Mouse (Mus musculus): Measurements from ENCODE around the gene Man1c1.
A peak's percentile ranks its signal among the peaks of the same experiment; 100 is the strongest.

Gene Man1c1

GRCm38 (mm10) chr4:134634001-134634400, 70.1 kb downstream of the Man1c1 start:
- no peak for DNase-seq

- DNase-seq = peak; percentile 99
These were observed 71.9 kb downstream of the Man1c1 start for GRCm38 (mm10) chr4:134632131-134632711.

GRCm38 (mm10) chr4:134631471-134632130, 72.5 kb downstream of the Man1c1 start:
- peak; percentile 96 for DNase-seq

GRCm38 (mm10) chr4:134628575-134629384, 75.3 kb downstream of the Man1c1 start:
- peak; percentile 98 for DNase-seq

GRCm38 (mm10) chr4:134628058-134628457, 76.0 kb downstream of the Man1c1 start:
- peak; percentile 99 for DNase-seq

- DNase-seq = peak; percentile 92
These were observed 77.2 kb downstream of the Man1c1 start for GRCm38 (mm10) chr4:134626883-134627282.

GRCm38 (mm10) chr4:134626350-134626749, 77.7 kb downstream of the Man1c1 start:
- peak; percentile 91 for DNase-seq

- DNase-seq = peak; percentile 98
These were observed 79.8 kb downstream of the Man1c1 start for GRCm38 (mm10) chr4:134624109-134624862.

- peak; percentile 89 for DNase-seq
These were observed 82.4 kb downstream of the Man1c1 start for GRCm38 (mm10) chr4:134621695-134622094.

GRCm38 (mm10) chr4:134620246-134620645, 83.8 kb downstream of the Man1c1 start:
- DNase-seq = no peak

- DNase-seq = no peak
These were observed 84.6 kb downstream of the Man1c1 start for GRCm38 (mm10) chr4:134619489-134619870.

- DNase-seq = peak; percentile 95
These were observed 85.1 kb downstream of the Man1c1 start for GRCm38 (mm10) chr4:134618810-134619488.

- DNase-seq = no peak
These were observed 86.3 kb downstream of the Man1c1 start for GRCm38 (mm10) chr4:134617779-134618178.

GRCm38 (mm10) chr4:134615929-134616625, 88.0 kb downstream of the Man1c1 start:
- peak; percentile 88 for DNase-seq

GRCm38 (mm10) chr4:134612070-134612667, 91.9 kb downstream of the Man1c1 start:
- DNase-seq = peak; percentile 93

GRCm38 (mm10) chr4:134610616-134611015, 93.5 kb downstream of the Man1c1 start:
- DNase-seq = peak; percentile 97

GRCm38 (mm10) chr4:134607679-134608078, 96.4 kb downstream of the Man1c1 start:
- no peak for DNase-seq

GRCm38 (mm10) chr4:134606054-134606453, 98.0 kb downstream of the Man1c1 start:
- DNase-seq = peak; percentile 96

GRCm38 (mm10) chr4:134604472-134604871, 99.6 kb downstream of the Man1c1 start:
- no peak for DNase-seq

GRCm38 (mm10) chr4:134603553-134603952, 100.5 kb downstream of the Man1c1 start:
- no peak for DNase-seq

- no peak for DNase-seq
These were observed 101.5 kb downstream of the Man1c1 start for GRCm38 (mm10) chr4:134602610-134603009.
